Mouse (Mus musculus): ENCODE data around the gene Pnliprp1. TPM values are rescaled to one million over a fixed set of nuclear protein-coding genes. Genes with fewer than 3 reads are reported as not detected.

The Pnliprp1 gene
- polyA plus RNA-seq, 1 experiment from 2014 or later: 0.98 TPM

DNA sequence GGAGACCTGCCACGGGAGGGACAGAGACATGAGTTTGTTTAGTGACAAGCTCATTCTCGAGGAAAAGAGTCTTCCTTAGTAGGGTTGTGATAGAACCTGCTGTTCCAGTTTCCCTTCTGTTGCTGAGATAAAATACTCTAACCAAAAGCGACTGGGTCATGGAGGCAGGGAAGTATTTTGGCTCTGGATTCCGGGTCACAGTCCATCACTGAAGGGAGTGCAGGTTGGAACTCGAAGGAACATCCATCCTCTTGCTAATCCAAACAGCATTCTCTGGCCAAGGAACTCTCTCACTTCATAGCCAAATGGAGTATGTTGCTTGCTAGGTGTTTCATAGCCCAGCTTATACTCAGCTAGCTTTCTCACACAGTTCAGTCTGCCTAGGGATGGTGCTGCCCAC, 47.8 kb downstream of the Pnliprp1 start:
- WGBS: 61% methylated on average over 5 of the region's 5 CpGs
- no peak overlapping the region for H3K27ac ChIP-seq (replicated peaks)

DNA sequence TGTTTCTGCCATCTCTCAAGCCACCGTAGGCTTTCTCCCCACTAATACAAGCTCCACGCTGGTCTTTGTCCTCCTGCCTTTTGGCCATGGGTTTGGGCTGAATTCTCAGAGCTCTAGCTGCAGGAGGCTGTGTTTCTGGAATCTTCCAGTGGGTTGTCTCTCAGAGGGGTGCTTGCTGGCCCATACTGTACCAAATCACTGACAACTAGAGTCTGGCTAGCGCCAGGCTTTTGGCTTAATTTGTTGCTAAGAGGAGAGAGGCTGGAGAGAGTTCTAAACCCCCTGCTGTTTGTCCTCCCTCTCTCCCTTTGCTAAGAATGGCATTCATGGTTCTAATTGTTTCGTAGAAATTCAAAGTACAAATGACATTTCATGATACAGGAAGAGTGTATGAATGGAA, 52.9 kb downstream of the Pnliprp1 start:
- ATAC-seq (ENCODE audit: extremely low read depth, insufficient number of reproducible peaks, low FRiP score, low TSS enrichment): no peak
- 57% methylated on average over 4 of the region's 4 CpGs for WGBS
- Histone ChIP-seq H3K36me3 (no peaks in the 10 kb centered on the region), H3K4me1 (0 out of 2 replicates have a peak, but pooled peaks cover 4% of the 10 kb centered on the region), H3K27me3 (replicated peaks) (no peaks in the 10 kb centered on the region), H3K27ac (replicated peaks) (no peak overlapping the region), H3K4me3 (no peak overlapping the region), H3K9me3 (no peaks in the 10 kb centered on the region), H3K4me2 (no peak overlapping the region), H3K9ac (no peak overlapping the region)

More for the DNA sequence above, 47.8 kb downstream of the Pnliprp1 start:
- Histone ChIP-seq H3K4me2 (no peak overlapping the region), H3K27me3 (replicated peaks) (no peaks in the 10 kb centered on the region), H3K9me3 (no peaks in the 10 kb centered on the region), H3K4me3 (no peak overlapping the region), H3K9ac (no peak overlapping the region), H3K36me3 (no peaks in the 10 kb centered on the region), H3K4me1 (no peaks in the 10 kb centered on the region)
- no peak for ATAC-seq (ENCODE audit: extremely low read depth, insufficient number of reproducible peaks, low FRiP score, low TSS enrichment)

DNA sequence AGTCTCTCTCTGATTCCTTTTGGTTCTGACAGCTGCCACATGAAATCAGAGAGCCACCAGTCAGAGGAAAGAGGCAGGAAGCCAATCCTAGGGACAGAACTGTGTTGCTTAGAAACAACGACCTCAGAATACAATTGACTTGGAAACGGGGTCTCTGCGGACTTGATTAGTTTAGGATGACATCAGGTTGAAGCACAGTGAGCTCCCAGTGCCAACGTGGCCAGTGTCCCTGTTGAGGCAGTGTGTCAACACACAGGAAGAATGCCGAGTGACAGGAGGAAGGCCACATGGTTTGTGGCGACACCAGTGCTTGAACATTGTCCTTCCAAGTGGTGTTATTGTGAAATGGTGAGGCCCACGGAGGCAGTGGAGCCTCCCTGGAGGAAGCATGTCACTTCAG, 55.3 kb downstream of the Pnliprp1 start:
- Histone ChIP-seq H3K27ac (replicated peaks) (no peak overlapping the region), H3K9ac (no peak overlapping the region), H3K4me2 (no peak overlapping the region), H3K27me3 (replicated peaks) (no peaks in the 10 kb centered on the region), H3K36me3 (no peaks in the 10 kb centered on the region), H3K9me3 (no peaks in the 10 kb centered on the region), H3K4me3 (no peak overlapping the region), H3K4me1 (0 out of 2 replicates have a peak, but pooled peaks cover 4% of the 10 kb centered on the region)
- 36% methylated on average over 7 of the region's 7 CpGs for WGBS
- no peak for ATAC-seq (ENCODE audit: extremely low read depth, insufficient number of reproducible peaks, low FRiP score, low TSS enrichment)

DNA sequence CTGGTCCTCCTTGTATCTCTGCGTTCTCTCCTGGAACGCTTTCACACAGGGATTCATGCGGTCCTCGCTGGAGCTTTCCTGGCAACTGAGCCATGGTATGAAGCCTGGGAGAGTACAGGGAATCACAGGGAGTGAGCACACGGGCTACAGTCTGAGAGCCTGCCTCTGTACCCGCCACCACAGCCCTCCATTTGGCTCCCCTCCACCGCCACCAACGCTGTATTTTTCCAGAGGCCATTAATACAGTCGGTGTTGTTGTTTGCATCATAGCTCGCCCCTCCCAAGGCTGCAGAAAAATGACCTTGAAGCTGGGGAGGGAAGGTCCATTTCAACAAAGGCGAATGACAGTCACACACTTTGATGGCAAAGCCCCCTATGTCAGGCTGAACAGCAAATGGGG, 60.5 kb downstream of the Pnliprp1 start:
- H3K4me1 ChIP-seq: peaks cover 2% of the 10 kb centered on the region; the same call in 1 of the 2 replicates
- WGBS: 68% methylated on average over 11 of the region's 11 CpGs
- H3K36me3 ChIP-seq: no peaks in the 10 kb centered on the region
- no peak overlapping the region for H3K9ac ChIP-seq
- no peak overlapping the region for H3K4me2 ChIP-seq
- no peak overlapping the region for H3K27ac ChIP-seq (replicated peaks)
- no peaks in the 10 kb centered on the region for H3K9me3 ChIP-seq
- no peaks in the 10 kb centered on the region for H3K27me3 ChIP-seq (replicated peaks)
- no peak overlapping the region for H3K4me3 ChIP-seq
- no peak for ATAC-seq (ENCODE audit: extremely low read depth, insufficient number of reproducible peaks, low FRiP score, low TSS enrichment)

Other genes with a start within 250 kb of the Pnliprp1 start
- not detected in 2 replicates for gene Ccdc172, start 216.9 kb upstream of the Pnliprp1 start, polyA plus RNA-seq (2015; fragmentation: Nextera tagmentation; extraction: Ambion mirVana)
- gene Pnlip, start 76.4 kb upstream of the Pnliprp1 start, polyA plus RNA-seq (2015; fragmentation: Nextera tagmentation; extraction: Ambion mirVana): 0.10 TPM in 1 of 2 replicates, not detected in the other
- 0.21 and 0.31 TPM in 2 replicates for gene Pnliprp2, start 30.8 kb downstream of the Pnliprp1 start, polyA plus RNA-seq (2015; fragmentation: Nextera tagmentation; extraction: Ambion mirVana)
- not detected in 2 replicates for gene 1700019N19Rik, start 65.6 kb downstream of the Pnliprp1 start, polyA plus RNA-seq (2015; fragmentation: Nextera tagmentation; extraction: Ambion mirVana)
- 0.08 and 0.13 TPM in 2 replicates for gene Eno4, start 214.5 kb downstream of the Pnliprp1 start, polyA plus RNA-seq (2015; fragmentation: Nextera tagmentation; extraction: Ambion mirVana)
- gene Hspa12a, start 214.8 kb downstream of the Pnliprp1 start, polyA plus RNA-seq (2015; fragmentation: Nextera tagmentation; extraction: Ambion mirVana): 9.0 and 9.1 TPM in 2 replicates